Mouse (Mus musculus) adrenal gland (tissue): ENCODE measurements around the gene Errfi1.

Experiments used
- intact Hi-C: fragments of 180-260 bp; cut with DNase I; formaldehyde crosslinking; loops from one replicate; pipeline ENCODE4 v1.15.1; 2025

Gene Errfi1

GRCm38 (mm10) chr4:150843181-150843580, 10.5 kb upstream of the Errfi1 start:
- intact Hi-C loops, result no loop called here

GRCm38 (mm10) chr4:150846316-150846715, 7.4 kb upstream of the Errfi1 start:
- intact Hi-C loops, result loop anchor here (5.0 kb wide), 2 partner anchors 139 to 154 kb away; no protein-coding TSS in a partner anchor

GRCm38 (mm10) chr4:150849964-150850363, 3.8 kb upstream of the Errfi1 start:
- intact Hi-C loops, result loop anchor here (2.0 to 5.0 kb wide), 4 partner anchors 52 to 193 kb away; no protein-coding TSS in a partner anchor

GRCm38 (mm10) chr4:150850893-150851292, 2.8 kb upstream of the Errfi1 start:
- intact Hi-C loops, result loop anchor here (5.0 kb wide), 1 partner anchor 51 kb away; no protein-coding TSS in a partner anchor

GRCm38 (mm10) chr4:150852045-150852444, 1.7 kb upstream of the Errfi1 start:
- intact Hi-C loops, result loop anchor here (5.0 kb wide), 1 partner anchor 50 kb away; no protein-coding TSS in a partner anchor

GRCm38 (mm10) chr4:150852479-150852878, 1.2 kb upstream of the Errfi1 start:
- intact Hi-C loops, result loop anchor here (5.0 kb wide), 1 partner anchor 50 kb away; no protein-coding TSS in a partner anchor

- intact Hi-C loops, result loop anchor here (5.0 kb wide), 1 partner anchor 47 kb away; no protein-coding TSS in a partner anchor
These were observed 1.1 kb downstream of the Errfi1 start for GRCm38 (mm10) chr4:150854839-150855246.

- intact Hi-C loops, result no loop called here
These were observed 1.6 kb downstream of the Errfi1 start for GRCm38 (mm10) chr4:150855346-150855745.

- intact Hi-C loops, result no loop called here
These were observed 6.8 kb downstream of the Errfi1 start for GRCm38 (mm10) chr4:150860526-150860925.

- intact Hi-C loops, result no loop called here
These were observed 7.4 kb downstream of the Errfi1 start for GRCm38 (mm10) chr4:150861161-150861560.

GRCm38 (mm10) chr4:150862626-150863375, 9.1 kb downstream of the Errfi1 start:
- intact Hi-C loops, result no loop called here

- intact Hi-C loops, result no loop called here
These were observed 11.7 kb downstream of the Errfi1 start for GRCm38 (mm10) chr4:150865371-150865770.

GRCm38 (mm10) chr4:150866069-150866468, 12.3 kb downstream of the Errfi1 start:
- intact Hi-C loops, result no loop called here

GRCm38 (mm10) chr4:150866494-150866893, 12.8 kb downstream of the Errfi1 start:
- intact Hi-C loops, result no loop called here

GRCm38 (mm10) chr4:150868161-150868560, 14.4 kb downstream of the Errfi1 start:
- intact Hi-C loops, result no loop called here

- intact Hi-C loops, result no loop called here
These were observed 15.1 kb downstream of the Errfi1 start for GRCm38 (mm10) chr4:150868859-150869258.

- intact Hi-C loops, result no loop called here
These were observed 15.8 kb downstream of the Errfi1 start for GRCm38 (mm10) chr4:150869276-150870197.

GRCm38 (mm10) chr4:150870963-150871391, 17.3 kb downstream of the Errfi1 start:
- intact Hi-C loops, result no loop called here

GRCm38 (mm10) chr4:150871392-150872138, 17.8 kb downstream of the Errfi1 start:
- intact Hi-C loops, result no loop called here

- intact Hi-C loops, result no loop called here
These were observed 18.5 kb downstream of the Errfi1 start for GRCm38 (mm10) chr4:150872139-150872651.

- intact Hi-C loops, result no loop called here
These were observed 19.0 kb downstream of the Errfi1 start for GRCm38 (mm10) chr4:150872681-150873080.
